ENCODE assay signal across 7 mouse cellular contexts in genomic region chrX:162642402-162643090, GRCm38 (mm10). TPM values are rescaled to one million over a fixed set of nuclear protein-coding genes. Genes with fewer than 3 reads are reported as not detected.
DNase-seq lines count a peak whose midpoint lies in the region; ATAC-seq and TF ChIP-seq lines count a peak whose summit lies in the region.

No protein-coding gene starts in this region.

- TF ChIP-seq POLR2A in liver, adult 2 months (IDR thresholded peaks at IDR 0.05; ENCODE audit: extremely low read depth, insufficient read depth, low read length) = no peak
- TF ChIP-seq POLR2A in olfactory bulb, adult 2 months (IDR thresholded peaks at IDR 0.05; ENCODE audit: insufficient read depth, low read depth, low read length) = no peak

- TF ChIP-seq CTCF in liver, adult 2 months (IDR thresholded peaks at IDR 0.05; ENCODE audit: low read depth, low read length) = no peak
- no peak for TF ChIP-seq CTCF in olfactory bulb, adult 2 months (IDR thresholded peaks at IDR 0.05; ENCODE audit: insufficient read depth, low read depth, low read length)

- no peaks in the 10 kb centered on the region for H3K36me3 ChIP-seq in forebrain, embryonic 14.5 days (ENCODE audit: control insufficient read depth, insufficient read depth, low read length)
- H3K36me3 ChIP-seq in liver, adult 2 months (ENCODE audit: control insufficient read depth, insufficient read depth, low read length) = no peaks in the 10 kb centered on the region

- WGBS in forebrain, embryonic 14.5 days = 63% methylated on average over 11 of the region's 11 CpGs
- WGBS in liver, adult 2 months = 18% methylated on average over 11 of the region's 11 CpGs
- 51% methylated on average over 11 of the region's 11 CpGs for WGBS in olfactory bulb, adult 2 months

- peak; percentile 3 for DNase-seq in retina, embryonic 14.5 days (ENCODE audit: low spot score)
- DNase-seq in retina, postnatal 1 day = no peak
- peak; percentile 7 for DNase-seq in forebrain, embryonic 14.5 days (ENCODE audit: low spot score)
- DNase-seq in liver, adult 2 months (ENCODE audit: extremely low read depth, low read depth, low spot score) = peak; percentile 87
- DNase-seq in spleen, postnatal 14 days (ENCODE audit: low spot score in 2 of 2) = no peak
- no peak for DNase-seq in cerebellum, postnatal 36 days

- no peak overlapping the region for H3K27ac ChIP-seq in forebrain, embryonic 14.5 days (ENCODE audit: low read depth, low read length)
- peak overlapping the region; percentile 76 for H3K27ac ChIP-seq in liver, adult 2 months (replicated peaks; ENCODE audit: insufficient read depth, low read depth, low read length)
- H3K27ac ChIP-seq in olfactory bulb, adult 2 months (ENCODE audit: insufficient read depth, low read depth, low read length) = no peak overlapping the region

- H3K79me2 ChIP-seq in liver, adult 2 months (ENCODE audit: control insufficient read depth, insufficient read depth, low read length) = no peaks in the 10 kb centered on the region; the same call in 1 of the 2 replicates

- H3K4me3 ChIP-seq in forebrain, embryonic 14.5 days (ENCODE audit: low read depth, low read length) = peak overlapping the region; percentile 52
- peak overlapping the region; percentile 88 for H3K4me3 ChIP-seq in liver, adult 2 months (ENCODE audit: insufficient read depth, low read depth, low read length)
- H3K4me3 ChIP-seq in olfactory bulb, adult 2 months (ENCODE audit: insufficient read depth, low read depth, low read length) = peak overlapping the region; percentile 79

- peak; percentile 45 for ATAC-seq in forebrain, embryonic 14.5 days

- peak overlapping the region; percentile 66 for H3K4me2 ChIP-seq in forebrain, embryonic 14.5 days (ENCODE audit: low read length)

- no peaks in the 10 kb centered on the region for H3K9me3 ChIP-seq in forebrain, embryonic 14.5 days (replicated peaks; ENCODE audit: control insufficient read depth, low read length)

- peak overlapping the region; percentile 68; the same call in 1 of the 2 replicates for H3K9ac ChIP-seq in forebrain, embryonic 14.5 days (ENCODE audit: low read length)
- peak overlapping the region; percentile 82 for H3K9ac ChIP-seq in liver, adult 2 months (ENCODE audit: low read depth, low read length)

- H3K27me3 ChIP-seq in forebrain, embryonic 14.5 days (replicated peaks; ENCODE audit: control insufficient read depth, insufficient read depth, low read length) = no peaks in the 10 kb centered on the region
- no peaks in the 10 kb centered on the region for H3K27me3 ChIP-seq in liver, adult 2 months (ENCODE audit: control insufficient read depth, insufficient read depth, low read length)

- no peaks in the 10 kb centered on the region for H3K4me1 ChIP-seq in forebrain, embryonic 14.5 days (ENCODE audit: control insufficient read depth, insufficient read depth, low read length)
- no peaks in the 10 kb centered on the region; the same call in 1 of the 2 replicates for H3K4me1 ChIP-seq in liver, adult 2 months (ENCODE audit: control insufficient read depth, insufficient read depth, low read length)
- H3K4me1 ChIP-seq in olfactory bulb, adult 2 months (ENCODE audit: control insufficient read depth, insufficient read depth, low read length) = no peaks in the 10 kb centered on the region

RNA-seq across cellular contexts. Expression of gene Reps2, which starts 0.9 kb away (rescaled TPM):
- polyA plus RNA-seq in forebrain, embryonic 14.5 days (2014; fragmentation: Nextera tagmentation; extraction: Ambion mirVana) = 2.2 and 4.6 TPM in 2 replicates
- total RNA-seq in liver, adult 2 months (2014; rRNA removed) = 18.5 and 20.5 TPM in 2 replicates
- 3.0 and 4.1 TPM in 2 replicates for polyA plus RNA-seq in liver, adult 2 months (2012; rRNA removed)
- not detected in 2 replicates for polyA plus RNA-seq in olfactory bulb, adult 2 months (2012; ENCODE audit: insufficient read depth, insufficient read length, low replicate concordance, missing spikeins)

Comparison
In these comparisons a context has a peak if more than half of its experiments do, and no peak if none do; other contexts are left out.
1. DNase-seq: peak in retina, embryonic 14.5 days (single experiment), forebrain, embryonic 14.5 days (single experiment) and liver, adult 2 months (single experiment); none in retina, postnatal 1 day (single experiment), spleen, postnatal 14 days (0 of 2) and cerebellum, postnatal 36 days (0 of 2).
2. Peak in every context shown above with its lines, with median percentiles within 50 percentile points of each other: H3K4me3 ChIP-seq.